Mouse (Mus musculus) frontal cortex, adult (tissue): ENCODE data around the gene Stxbp1.
A peak's percentile ranks its signal among the peaks of the same experiment; 100 is the strongest.

ENCODE experiments used
- ATAC-seq: cut with Nextera tagmentation; 2 replicates; pipeline ENCODE4 v1.9.2; 2017; ENCODE audit warnings: mild to moderate bottlenecking, moderate library complexity, mixed read lengths; ENCODE audit not compliant: low TSS enrichment

Stxbp1 gene

GRCm38 (mm10) chr2:32846805-32847467, at the start of gene Stxbp1:
Gene Stxbp1 (minus strand): TSS chr2:32847245.
- ATAC-seq: peak; percentile 77

GRCm38 (mm10) chr2:32896507-32897147, 49.6 kb upstream of the Stxbp1 start:
- peak; percentile 47 for ATAC-seq

GRCm38 (mm10) chr2:32895606-32896106, 48.6 kb upstream of the Stxbp1 start:
- peak; percentile 22; the same call in 1 of the 2 replicates for ATAC-seq

GRCm38 (mm10) chr2:32894097-32894496, 47.1 kb upstream of the Stxbp1 start:
- no peak for ATAC-seq

- ATAC-seq: no peak
Measured at GRCm38 (mm10) chr2:32892490-32892889, 45.4 kb upstream of the Stxbp1 start.

GRCm38 (mm10) chr2:32891278-32891677, 44.2 kb upstream of the Stxbp1 start:
- ATAC-seq: no peak

GRCm38 (mm10) chr2:32890280-32890679, 43.2 kb upstream of the Stxbp1 start:
- ATAC-seq: no peak

- ATAC-seq: no peak
Measured at GRCm38 (mm10) chr2:32888551-32888950, 41.5 kb upstream of the Stxbp1 start.

- no peak for ATAC-seq
Measured at GRCm38 (mm10) chr2:32888029-32888428, 41.0 kb upstream of the Stxbp1 start.

- no peak for ATAC-seq
Measured at GRCm38 (mm10) chr2:32884745-32885144, 37.7 kb upstream of the Stxbp1 start.

GRCm38 (mm10) chr2:32882283-32883043, 35.4 kb upstream of the Stxbp1 start:
- ATAC-seq: peak; percentile 29; the same call in 1 of the 2 replicates

- no peak for ATAC-seq
Measured at GRCm38 (mm10) chr2:32881723-32882122, 34.7 kb upstream of the Stxbp1 start.

- ATAC-seq: no peak
Measured at GRCm38 (mm10) chr2:32881054-32881453, 34.0 kb upstream of the Stxbp1 start.

GRCm38 (mm10) chr2:32879593-32879992, 32.5 kb upstream of the Stxbp1 start:
- ATAC-seq: peak; percentile 24; the same call in 1 of the 2 replicates

- no peak for ATAC-seq
Measured at GRCm38 (mm10) chr2:32878396-32878795, 31.4 kb upstream of the Stxbp1 start.

GRCm38 (mm10) chr2:32877761-32878393, 30.8 kb upstream of the Stxbp1 start:
- no peak for ATAC-seq

GRCm38 (mm10) chr2:32877303-32877702, 30.3 kb upstream of the Stxbp1 start:
- no peak for ATAC-seq

GRCm38 (mm10) chr2:32876490-32877302, 29.7 kb upstream of the Stxbp1 start:
- ATAC-seq: 0 out of 2 replicates have a peak, but pooled peaks have one; percentile 7

GRCm38 (mm10) chr2:32875675-32876489, 28.8 kb upstream of the Stxbp1 start, which contains the start of gene Fam129b:
Gene Fam129b (plus strand): TSS chr2:32876114.
- ATAC-seq: peak; percentile 35
